Mouse (Mus musculus): ENCODE results near the gene Sema4a. TPM values are rescaled to one million over a fixed set of nuclear protein-coding genes. Genes with fewer than 3 reads are reported as not detected.

The Sema4a gene
- polyA plus RNA-seq, 1 experiment = 68.9 TPM

GRCm38 (mm10) chr3:88452246-88452645, 8.7 kb downstream of the Sema4a start:
- H3K4me1 ChIP-seq (ENCODE audit: control insufficient read depth, insufficient read depth, low read length) = peaks cover 4% of the 10 kb centered on the region
- TF ChIP-seq CTCF (IDR thresholded peaks at IDR 0.05; ENCODE audit: extremely low read depth, insufficient read depth, low read length) = no peak
- TF ChIP-seq POLR2A (IDR thresholded peaks at IDR 0.05; ENCODE audit: extremely low read depth, insufficient read depth, low read length) = no peak
- no peak overlapping the region for H3K4me3 ChIP-seq (ENCODE audit: insufficient read depth, low read length)
- H3K27ac ChIP-seq (ENCODE audit: insufficient read depth, low read length) = no peak overlapping the region

- TF ChIP-seq CTCF (IDR thresholded peaks at IDR 0.05; ENCODE audit: extremely low read depth, insufficient read depth, low read length) = no peak
- no peak for TF ChIP-seq POLR2A (IDR thresholded peaks at IDR 0.05; ENCODE audit: extremely low read depth, insufficient read depth, low read length)
- H3K4me3 ChIP-seq (ENCODE audit: insufficient read depth, low read length) = no peak overlapping the region
- peaks cover 2% of the 10 kb centered on the region for H3K4me1 ChIP-seq (ENCODE audit: control insufficient read depth, insufficient read depth, low read length)
- no peak overlapping the region for H3K27ac ChIP-seq (ENCODE audit: insufficient read depth, low read length)
Observed at GRCm38 (mm10) chr3:88450379-88451131, 10.4 kb downstream of the Sema4a start.

GRCm38 (mm10) chr3:88449395-88450023, 11.5 kb downstream of the Sema4a start:
- TF ChIP-seq CTCF (IDR thresholded peaks at IDR 0.05; ENCODE audit: extremely low read depth, insufficient read depth, low read length) = no peak
- TF ChIP-seq POLR2A (IDR thresholded peaks at IDR 0.05; ENCODE audit: extremely low read depth, insufficient read depth, low read length) = no peak
- H3K4me1 ChIP-seq (ENCODE audit: control insufficient read depth, insufficient read depth, low read length) = peaks cover 2% of the 10 kb centered on the region
- H3K4me3 ChIP-seq (ENCODE audit: insufficient read depth, low read length) = no peak overlapping the region
- H3K27ac ChIP-seq (ENCODE audit: insufficient read depth, low read length) = no peak overlapping the region

- TF ChIP-seq CTCF (IDR thresholded peaks at IDR 0.05; ENCODE audit: extremely low read depth, insufficient read depth, low read length) = no peak
- no peak for TF ChIP-seq POLR2A (IDR thresholded peaks at IDR 0.05; ENCODE audit: extremely low read depth, insufficient read depth, low read length)
- Histone ChIP-seq H3K27ac (ENCODE audit: insufficient read depth, low read length) (no peak overlapping the region), H3K4me1 (ENCODE audit: control insufficient read depth, insufficient read depth, low read length) (peaks cover 2% of the 10 kb centered on the region), H3K4me3 (ENCODE audit: insufficient read depth, low read length) (no peak overlapping the region)
Observed at GRCm38 (mm10) chr3:88448443-88448842, 12.5 kb downstream of the Sema4a start.

GRCm38 (mm10) chr3:88447676-88448183, 13.3 kb downstream of the Sema4a start:
- Histone ChIP-seq H3K27ac (ENCODE audit: insufficient read depth, low read length) (no peak overlapping the region), H3K4me3 (ENCODE audit: insufficient read depth, low read length) (no peak overlapping the region), H3K4me1 (ENCODE audit: control insufficient read depth, insufficient read depth, low read length) (peaks cover 2% of the 10 kb centered on the region)
- TF ChIP-seq POLR2A (IDR thresholded peaks at IDR 0.05; ENCODE audit: extremely low read depth, insufficient read depth, low read length) = no peak
- TF ChIP-seq CTCF (IDR thresholded peaks at IDR 0.05; ENCODE audit: extremely low read depth, insufficient read depth, low read length) = no peak

GRCm38 (mm10) chr3:88446471-88447123, 14.4 kb downstream of the Sema4a start:
- TF ChIP-seq CTCF (IDR thresholded peaks at IDR 0.05; ENCODE audit: extremely low read depth, insufficient read depth, low read length) (no peak), POLR2A (IDR thresholded peaks at IDR 0.05; ENCODE audit: extremely low read depth, insufficient read depth, low read length) (no peak)
- Histone ChIP-seq H3K4me3 (ENCODE audit: insufficient read depth, low read length) (no peak overlapping the region), H3K27ac (ENCODE audit: insufficient read depth, low read length) (no peak overlapping the region), H3K4me1 (ENCODE audit: control insufficient read depth, insufficient read depth, low read length) (peaks cover 3% of the 10 kb centered on the region)

- TF ChIP-seq CTCF (IDR thresholded peaks at IDR 0.05; ENCODE audit: extremely low read depth, insufficient read depth, low read length) (no peak), POLR2A (IDR thresholded peaks at IDR 0.05; ENCODE audit: extremely low read depth, insufficient read depth, low read length) (no peak)
- Histone ChIP-seq H3K4me1 (ENCODE audit: control insufficient read depth, insufficient read depth, low read length) (peaks cover 5% of the 10 kb centered on the region), H3K27ac (ENCODE audit: insufficient read depth, low read length) (no peak overlapping the region), H3K4me3 (ENCODE audit: insufficient read depth, low read length) (no peak overlapping the region)
Observed at GRCm38 (mm10) chr3:88442888-88443287, 18.1 kb downstream of the Sema4a start.

GRCm38 (mm10) chr3:88442488-88442887, 18.5 kb downstream of the Sema4a start:
- Histone ChIP-seq H3K27ac (ENCODE audit: insufficient read depth, low read length) (no peak overlapping the region), H3K4me3 (ENCODE audit: insufficient read depth, low read length) (no peak overlapping the region), H3K4me1 (ENCODE audit: control insufficient read depth, insufficient read depth, low read length) (peaks cover 5% of the 10 kb centered on the region)
- TF ChIP-seq POLR2A (IDR thresholded peaks at IDR 0.05; ENCODE audit: extremely low read depth, insufficient read depth, low read length) (no peak), CTCF (IDR thresholded peaks at IDR 0.05; ENCODE audit: extremely low read depth, insufficient read depth, low read length) (no peak)

- no peak overlapping the region for H3K27ac ChIP-seq (ENCODE audit: insufficient read depth, low read length)
- no peak overlapping the region for H3K4me3 ChIP-seq (ENCODE audit: insufficient read depth, low read length)
- H3K4me1 ChIP-seq (ENCODE audit: control insufficient read depth, insufficient read depth, low read length) = peaks cover 11% of the 10 kb centered on the region
- peak; percentile 42 for TF ChIP-seq CTCF (IDR thresholded peaks at IDR 0.05; ENCODE audit: extremely low read depth, insufficient read depth, low read length)
- no peak for TF ChIP-seq POLR2A (IDR thresholded peaks at IDR 0.05; ENCODE audit: extremely low read depth, insufficient read depth, low read length)
Observed at GRCm38 (mm10) chr3:88440500-88441381, 20.2 kb downstream of the Sema4a start.
